Mouse (Mus musculus): ENCODE data around the gene Mfng.
A peak's percentile ranks its signal among the peaks of the same experiment; 100 is the strongest.

Mfng gene

DNA sequence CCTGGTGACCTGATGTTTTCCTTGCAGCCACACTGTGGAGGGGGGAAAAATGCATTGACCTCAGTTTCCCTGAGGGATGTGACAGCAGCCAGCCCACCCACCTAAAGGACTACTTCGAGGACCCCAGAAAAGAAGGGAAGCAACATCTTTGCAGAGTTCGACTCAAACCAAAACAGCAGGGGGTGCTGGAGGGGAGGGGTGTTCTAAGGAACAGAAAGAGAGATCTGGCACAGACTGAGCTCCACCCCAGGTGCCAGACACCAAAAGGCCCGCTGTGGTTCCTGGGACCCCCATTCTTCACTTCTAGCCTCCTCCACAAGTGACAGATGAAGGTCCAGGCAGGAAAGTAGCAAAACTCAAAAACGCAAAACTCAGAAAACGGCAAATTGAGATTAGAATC is 57.4 kb downstream of the Mfng start:
- DNase-seq (ENCODE audit: low read depth): no peak

DNA sequence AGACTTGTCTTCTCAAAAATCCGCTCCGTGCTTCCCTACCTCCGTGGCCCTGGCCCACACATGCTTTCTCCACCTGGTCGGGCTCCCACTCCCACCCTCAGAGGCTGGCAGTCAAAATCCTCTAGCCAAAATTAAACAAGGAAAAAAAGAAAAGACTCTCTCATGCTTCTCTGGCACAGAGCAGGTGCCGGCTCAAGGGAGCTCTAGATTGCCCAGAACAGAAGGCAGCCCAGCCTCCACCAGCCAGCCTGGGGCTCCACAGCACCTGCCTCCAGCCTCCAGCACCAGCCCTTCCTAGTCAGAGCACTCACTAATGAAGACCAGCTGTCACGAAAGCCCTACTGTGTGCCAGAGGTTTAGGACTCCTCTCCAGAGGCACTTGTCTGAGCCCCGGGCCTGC is 59.5 kb downstream of the Mfng start:
- no peak for DNase-seq (ENCODE audit: low read depth)

DNA sequence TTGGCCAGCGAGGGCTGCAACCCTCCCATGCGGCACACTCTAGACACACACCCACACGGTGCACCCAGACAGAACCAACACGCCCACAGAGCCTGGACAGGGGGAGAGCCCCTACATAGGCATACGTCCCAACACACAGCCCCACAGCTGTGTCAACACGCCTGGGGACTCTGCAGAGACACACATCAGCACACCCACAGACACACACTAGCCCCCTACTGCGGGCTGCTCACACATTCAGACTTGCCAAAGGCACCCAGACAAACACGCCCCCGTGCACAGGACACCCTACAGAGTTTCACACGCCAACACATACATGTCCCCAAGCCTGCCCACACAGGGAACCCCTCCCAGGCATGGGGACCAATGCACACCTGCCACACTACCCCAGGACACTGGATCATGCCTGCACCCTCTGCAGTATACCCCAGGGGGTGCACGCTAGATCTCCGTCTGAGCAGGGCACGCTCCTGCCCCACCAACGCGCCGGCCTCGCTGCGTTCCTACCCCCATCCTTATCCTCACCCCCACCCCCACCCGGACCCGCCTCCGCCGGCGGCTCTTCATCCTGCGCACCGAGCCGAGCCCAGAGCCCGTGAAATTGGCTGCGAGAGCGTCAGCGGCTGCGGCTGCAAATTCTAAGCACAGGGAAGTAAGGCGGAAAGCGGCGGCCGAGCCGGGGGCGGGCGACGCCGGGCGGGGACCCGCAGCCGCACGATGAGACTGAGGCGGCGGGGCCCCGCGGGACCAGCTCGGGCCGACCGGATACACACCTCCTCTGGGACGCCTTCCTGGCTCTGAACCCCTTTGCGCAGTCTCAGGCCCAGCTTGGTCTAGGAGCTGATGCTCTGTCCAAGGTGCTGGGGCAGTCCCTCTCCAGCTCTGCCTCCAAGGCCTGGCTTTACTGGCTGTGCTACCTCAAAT is 60.7 kb downstream of the Mfng start:
- DNase-seq (ENCODE audit: low read depth): peak; percentile 33

DNA sequence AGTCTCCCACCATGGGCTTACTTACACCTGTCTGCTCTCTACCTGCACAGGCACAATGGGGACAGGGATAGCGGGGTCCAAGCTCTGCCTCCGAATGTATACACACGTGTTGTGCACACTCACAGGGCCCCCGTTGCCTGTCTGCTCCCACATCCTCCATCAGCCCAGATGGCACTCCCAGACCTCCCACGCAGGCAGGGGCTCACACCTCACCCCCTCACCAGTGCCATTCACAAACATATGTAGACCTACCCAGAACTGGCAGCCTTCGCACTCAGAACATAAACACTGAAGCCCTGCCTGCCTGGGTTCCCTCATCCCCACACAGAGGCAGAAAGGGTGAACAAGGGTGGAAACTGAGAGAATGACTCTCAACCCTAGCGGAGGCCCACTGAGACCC is 61.3 kb downstream of the Mfng start:
- DNase-seq (ENCODE audit: low read depth): no peak

DNA sequence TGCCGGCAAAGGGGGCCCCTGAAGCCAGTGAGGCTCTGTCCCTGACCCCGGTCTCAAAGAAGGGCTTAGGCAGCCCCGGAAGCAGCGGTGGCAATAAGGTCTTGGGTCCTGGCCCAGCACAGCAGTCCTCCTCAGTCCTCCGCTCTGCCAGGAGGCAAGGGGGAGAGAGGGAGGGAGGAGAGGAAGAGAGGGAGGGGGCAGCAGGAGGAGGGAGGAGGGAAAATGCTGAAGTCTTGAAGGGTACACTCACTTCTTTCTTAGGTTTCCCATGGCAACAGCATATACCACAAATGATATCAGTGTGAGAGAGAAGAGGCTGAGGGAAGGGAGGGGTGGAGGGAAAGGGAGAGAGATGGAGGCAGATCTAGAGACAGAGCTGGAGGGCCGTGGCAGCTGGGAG is 62.6 kb downstream of the Mfng start:
- DNase-seq (ENCODE audit: low read depth): no peak

DNA sequence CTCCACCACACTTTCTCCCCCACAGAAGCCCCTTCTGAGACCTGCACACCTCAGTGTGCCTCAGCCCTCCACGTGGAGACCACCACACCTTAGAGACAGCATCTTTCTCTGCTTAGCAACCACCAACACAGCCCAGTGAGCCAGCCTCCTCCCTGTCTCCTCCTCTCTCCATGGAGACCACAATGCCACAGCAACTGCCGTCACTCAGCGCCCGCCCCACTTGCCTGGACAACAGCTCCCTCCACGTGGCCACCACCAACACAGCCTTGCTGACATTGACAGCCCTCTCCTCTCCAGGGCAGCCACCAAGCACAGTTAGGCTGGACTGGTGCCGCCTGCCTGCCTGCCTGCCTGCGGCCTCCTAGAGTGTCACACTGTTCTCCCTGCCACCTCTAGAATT is 63.5 kb downstream of the Mfng start:
- no peak for DNase-seq (ENCODE audit: low read depth)

DNA sequence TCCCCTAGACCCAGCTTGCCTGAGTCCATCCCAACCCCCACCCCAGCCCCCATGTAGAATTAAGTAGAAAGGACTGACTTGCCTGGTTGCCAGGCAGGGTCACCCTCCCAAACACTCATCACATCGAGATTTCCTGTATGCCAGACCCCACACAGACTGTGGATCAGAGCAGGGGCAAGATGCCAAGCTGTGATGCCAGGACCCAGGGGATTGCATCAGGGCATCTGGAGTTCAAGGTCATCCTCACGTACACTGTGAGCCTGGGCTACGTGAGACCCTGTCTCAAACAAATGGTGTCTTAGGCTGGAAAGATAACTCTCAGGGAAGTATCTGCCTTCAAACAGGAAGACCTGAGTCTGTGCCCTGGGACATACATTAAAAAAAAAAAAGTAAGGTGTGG is 66.6 kb downstream of the Mfng start:
- peak; percentile 31 for DNase-seq (ENCODE audit: low read depth)
